Mouse (Mus musculus) naive thymus-derived CD4-positive, alpha-beta T cell, adult 5 months (primary cell): ENCODE data around the gene Serpini2. TPM values are rescaled to one million over a fixed set of nuclear protein-coding genes. Genes with fewer than 3 reads are reported as not detected.

Experiments used
- polyA plus RNA-seq: library from polyadenylated mRNA; unstranded; fragments of 100-300 nt; shearing (Covaris generic); gene quantifications from one replicate; pipeline ENCODE4 v1.2.1, GENCODE M21; 2017

The Serpini2 gene
- not detected for polyA plus RNA-seq

DNA sequence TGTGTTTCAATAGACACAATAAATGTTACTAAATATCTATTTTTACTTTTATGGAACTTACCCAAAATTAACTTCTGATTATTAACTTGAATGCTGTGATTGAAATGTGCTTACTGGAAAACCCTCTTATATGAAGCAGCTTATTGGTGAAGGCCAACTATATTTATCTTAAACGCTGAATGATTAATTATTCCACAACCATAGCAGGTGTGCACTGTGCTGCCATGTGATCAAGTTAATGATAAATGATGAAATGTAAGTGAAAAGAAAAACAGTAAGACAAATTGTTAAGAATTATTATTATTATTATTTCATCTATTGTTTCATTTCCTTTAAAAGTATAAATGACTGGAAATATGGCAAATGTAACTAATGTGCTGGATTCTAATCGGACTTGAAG lies at the start of gene Serpini2:
Gene Serpini2 (minus strand): TSS at position 101 of the 400 bp plus-strand sequence.

Other genes with a start within 250 kb of the Serpini2 start
- gene Zbbx, start 105.0 kb downstream of the Serpini2 start, polyA plus RNA-seq: not detected
- gene Wdr49, start 212.1 kb upstream of the Serpini2 start, polyA plus RNA-seq: not detected